Mouse (Mus musculus) myocyte (in vitro differentiated cells): ENCODE results near the gene Jup.
A peak's percentile ranks its signal among the peaks of the same experiment; 100 is the strongest.

Experiments used
- E2F4 ChIP-seq: IDR thresholded peaks from one replicate; pipeline ENCODE4 v1.6.1; 2011; ENCODE audit warnings: mild to moderate bottlenecking, control low read depth, moderate library complexity; ENCODE audit not compliant: insufficient read depth
- REST ChIP-seq: IDR thresholded peaks from one replicate; pipeline ENCODE4 v1.6.1; 2011; ENCODE audit warnings: mild to moderate bottlenecking, control low read depth, moderate library complexity; ENCODE audit not compliant: insufficient read depth, insufficient read length

- TF ChIP-seq REST = no peak
- TF ChIP-seq E2F4 = peak; percentile 15
These were observed 16.7 kb upstream of the Jup start, which contains the start of gene P3h4 for GRCm38 (mm10) chr11:100414021-100414913.
